Mouse (Mus musculus): ENCODE measurements around the gene Cdca7l. TPM values are rescaled to one million over a fixed set of nuclear protein-coding genes. Genes with fewer than 3 reads are reported as not detected.

The Cdca7l gene
- polyA plus RNA-seq, 1 experiment from 2014 or later = 24.6 TPM

DNA sequence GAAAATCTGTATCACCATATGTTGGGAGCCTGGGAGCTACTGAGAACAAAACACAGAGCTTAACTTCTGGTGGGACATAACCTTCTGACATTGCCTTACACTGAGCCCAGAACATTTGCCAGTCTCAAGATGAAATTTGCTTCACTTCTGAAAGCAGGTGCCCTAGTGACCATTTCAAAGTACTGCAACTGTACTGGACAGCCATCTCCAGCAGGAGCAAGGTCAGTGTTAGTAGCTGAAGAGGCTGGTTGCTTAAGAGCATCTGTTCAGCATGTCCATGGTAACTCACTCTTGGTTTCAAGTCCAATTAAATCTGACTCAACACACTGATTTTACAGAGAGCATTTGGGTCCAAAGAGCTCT, 16.8 kb downstream of the Cdca7l start:
- Histone ChIP-seq H3K9ac (ENCODE audit: low read depth, low read length) (no peak overlapping the region), H3K4me3 (ENCODE audit: low read depth, low read length) (no peak overlapping the region), H3K27me3 (ENCODE audit: control insufficient read depth, insufficient read depth, low read length) (no peaks in the 10 kb centered on the region), H3K27ac (ENCODE audit: low read depth, low read length) (no peak overlapping the region), H3K36me3 (ENCODE audit: control insufficient read depth, insufficient read depth, low read length) (no peaks in the 10 kb centered on the region), H3K4me2 (replicated peaks; ENCODE audit: low read depth, low read length) (no peak overlapping the region), H3K9me3 (ENCODE audit: control insufficient read depth, low read length) (no peaks in the 10 kb centered on the region), H3K4me1 (replicated peaks; ENCODE audit: control insufficient read depth, insufficient read depth, low read length) (no peaks in the 10 kb centered on the region)
- DNase-seq (ENCODE audit: low spot score) (no peak), ATAC-seq (ENCODE audit: low FRiP score) (no peak)

DNA sequence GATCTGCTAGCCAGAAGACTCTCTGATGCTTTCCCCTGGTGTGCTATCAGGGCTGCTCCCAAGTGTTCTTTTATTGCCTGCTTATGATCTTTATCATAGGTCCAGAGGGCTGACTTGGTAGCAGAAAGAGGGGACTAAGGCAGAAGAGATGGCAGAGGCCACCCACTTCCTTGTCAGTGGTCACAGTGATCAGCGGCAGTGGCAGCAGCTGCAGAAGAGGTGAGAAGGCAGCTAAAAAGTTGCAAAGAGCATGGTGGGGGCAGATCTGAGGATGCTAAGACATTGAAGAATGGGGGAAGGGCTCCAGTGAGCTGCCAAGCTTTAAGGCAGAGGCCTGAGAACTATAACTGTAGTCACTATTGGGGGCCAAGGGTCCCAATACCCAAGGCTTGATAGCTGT, 17.3 kb downstream of the Cdca7l start:
- Histone ChIP-seq H3K4me1 (replicated peaks; ENCODE audit: control insufficient read depth, insufficient read depth, low read length) (no peaks in the 10 kb centered on the region), H3K27ac (ENCODE audit: low read depth, low read length) (no peak overlapping the region), H3K4me2 (replicated peaks; ENCODE audit: low read depth, low read length) (no peak overlapping the region), H3K9me3 (ENCODE audit: control insufficient read depth, low read length) (no peaks in the 10 kb centered on the region), H3K9ac (ENCODE audit: low read depth, low read length) (no peak overlapping the region), H3K27me3 (ENCODE audit: control insufficient read depth, insufficient read depth, low read length) (no peaks in the 10 kb centered on the region), H3K36me3 (ENCODE audit: control insufficient read depth, insufficient read depth, low read length) (no peaks in the 10 kb centered on the region), H3K4me3 (ENCODE audit: low read depth, low read length) (no peak overlapping the region)
- ATAC-seq (ENCODE audit: low FRiP score) (no peak), DNase-seq (ENCODE audit: low spot score) (no peak)
- 77% methylated on average over 1 of the region's 1 CpGs for WGBS

DNA sequence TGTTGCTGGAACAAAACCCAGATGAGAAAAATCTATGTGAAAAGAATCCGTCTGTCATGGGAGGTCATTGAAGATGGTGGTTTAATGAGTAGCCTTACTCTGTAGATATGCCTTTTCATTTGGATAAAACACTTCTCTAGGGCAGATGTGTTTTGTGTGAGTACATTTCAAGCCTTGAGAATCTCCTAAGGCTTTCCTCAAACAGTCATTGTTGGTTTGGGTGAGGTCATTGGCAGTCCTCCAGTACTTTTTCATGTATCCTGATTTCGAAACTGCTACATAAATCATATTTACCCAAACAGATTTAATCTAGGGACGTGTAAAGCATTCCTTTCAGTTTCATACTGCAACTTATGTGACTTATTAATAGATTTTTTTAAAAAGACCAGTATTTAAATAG, 24.3 kb downstream of the Cdca7l start:
- H3K9me3 ChIP-seq (ENCODE audit: control insufficient read depth, low read length) = no peaks in the 10 kb centered on the region
- no peaks in the 10 kb centered on the region for H3K36me3 ChIP-seq (ENCODE audit: control insufficient read depth, insufficient read depth, low read length)
- no peak overlapping the region for H3K4me2 ChIP-seq (replicated peaks; ENCODE audit: low read depth, low read length)
- 91% methylated on average over 3 of the region's 3 CpGs for WGBS
- ATAC-seq (ENCODE audit: low FRiP score) (no peak), DNase-seq (ENCODE audit: low spot score) (no peak)
- no peaks in the 10 kb centered on the region for H3K27me3 ChIP-seq (ENCODE audit: control insufficient read depth, insufficient read depth, low read length)
- H3K4me1 ChIP-seq (replicated peaks; ENCODE audit: control insufficient read depth, insufficient read depth, low read length) = no peaks in the 10 kb centered on the region
- no peak overlapping the region for H3K9ac ChIP-seq (ENCODE audit: low read depth, low read length)
- no peak overlapping the region for H3K27ac ChIP-seq (ENCODE audit: low read depth, low read length)
- H3K4me3 ChIP-seq (ENCODE audit: low read depth, low read length) = no peak overlapping the region

DNA sequence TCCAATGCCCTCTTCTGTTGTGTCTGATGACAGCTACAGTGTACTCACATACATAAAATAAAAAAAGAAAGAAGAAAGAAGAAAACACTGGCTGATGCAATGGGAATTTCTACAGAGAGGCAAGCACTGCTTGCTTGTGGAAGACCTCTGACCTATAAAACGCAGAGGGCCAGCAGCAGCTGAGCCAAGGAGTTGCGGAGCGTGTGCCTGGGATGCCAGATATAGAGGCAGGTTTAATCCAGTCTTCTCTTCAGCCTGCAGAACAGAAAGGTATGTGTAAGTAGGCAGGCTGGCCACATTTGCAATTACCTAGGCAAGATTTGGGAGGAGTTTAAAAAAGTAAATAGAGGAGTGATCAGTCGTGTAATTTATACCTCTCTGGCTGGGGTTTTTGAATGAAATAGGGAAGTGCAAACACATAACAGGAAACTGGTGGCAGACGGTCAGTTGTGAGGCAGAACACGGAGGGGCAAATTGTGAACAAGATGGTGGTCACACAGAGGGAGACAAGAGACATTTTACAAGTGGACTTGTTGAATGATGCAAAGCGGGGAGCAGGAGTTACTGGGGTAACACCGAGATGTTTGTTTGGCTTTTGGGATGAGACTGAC, 27.4 kb downstream of the Cdca7l start:
- ATAC-seq (ENCODE audit: low FRiP score) = no peak
- no peak overlapping the region for H3K27ac ChIP-seq (ENCODE audit: low read depth, low read length)
- DNase-seq (ENCODE audit: low spot score) = no peak
- H3K9ac ChIP-seq (ENCODE audit: low read depth, low read length) = no peak overlapping the region
- H3K4me3 ChIP-seq (ENCODE audit: low read depth, low read length) = no peak overlapping the region
- no peaks in the 10 kb centered on the region for H3K27me3 ChIP-seq (ENCODE audit: control insufficient read depth, insufficient read depth, low read length)
- no peaks in the 10 kb centered on the region for H3K36me3 ChIP-seq (ENCODE audit: control insufficient read depth, insufficient read depth, low read length)
- WGBS = 78% methylated on average over 8 of the region's 8 CpGs
- no peaks in the 10 kb centered on the region for H3K4me1 ChIP-seq (replicated peaks; ENCODE audit: control insufficient read depth, insufficient read depth, low read length)
- no peak overlapping the region for H3K4me2 ChIP-seq (replicated peaks; ENCODE audit: low read depth, low read length)
- no peaks in the 10 kb centered on the region for H3K9me3 ChIP-seq (ENCODE audit: control insufficient read depth, low read length)

DNA sequence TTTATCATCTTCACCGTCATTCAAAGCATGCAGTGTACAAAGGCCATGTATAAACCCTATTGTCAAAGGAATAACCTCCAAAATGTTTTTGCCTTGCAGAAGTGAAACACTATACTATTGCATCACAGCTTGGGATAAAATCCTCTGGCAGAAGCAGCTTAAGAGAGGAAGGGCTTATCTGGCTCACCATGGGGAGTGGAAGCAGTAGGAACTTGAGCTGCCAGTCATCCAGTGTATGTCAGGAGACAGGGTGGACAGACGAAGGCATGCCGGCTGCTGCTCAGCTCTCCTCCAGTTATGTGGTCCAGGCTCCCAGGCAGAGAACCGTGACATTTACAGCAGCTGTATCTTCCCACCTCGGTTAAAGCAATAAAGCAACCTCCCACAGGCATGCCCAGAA, 28.1 kb downstream of the Cdca7l start:
- ATAC-seq (ENCODE audit: low FRiP score) = no peak
- no peak overlapping the region for H3K4me2 ChIP-seq (replicated peaks; ENCODE audit: low read depth, low read length)
- H3K36me3 ChIP-seq (ENCODE audit: control insufficient read depth, insufficient read depth, low read length) = no peaks in the 10 kb centered on the region
- H3K4me3 ChIP-seq (ENCODE audit: low read depth, low read length) = no peak overlapping the region
- H3K9me3 ChIP-seq (ENCODE audit: control insufficient read depth, low read length) = no peaks in the 10 kb centered on the region
- H3K9ac ChIP-seq (ENCODE audit: low read depth, low read length) = no peak overlapping the region
- no peak overlapping the region for H3K27ac ChIP-seq (ENCODE audit: low read depth, low read length)
- DNase-seq (ENCODE audit: low spot score) = no peak
- WGBS = 53% methylated on average over 5 of the region's 5 CpGs
- no peaks in the 10 kb centered on the region for H3K27me3 ChIP-seq (ENCODE audit: control insufficient read depth, insufficient read depth, low read length)
- no peaks in the 10 kb centered on the region for H3K4me1 ChIP-seq (replicated peaks; ENCODE audit: control insufficient read depth, insufficient read depth, low read length)

DNA sequence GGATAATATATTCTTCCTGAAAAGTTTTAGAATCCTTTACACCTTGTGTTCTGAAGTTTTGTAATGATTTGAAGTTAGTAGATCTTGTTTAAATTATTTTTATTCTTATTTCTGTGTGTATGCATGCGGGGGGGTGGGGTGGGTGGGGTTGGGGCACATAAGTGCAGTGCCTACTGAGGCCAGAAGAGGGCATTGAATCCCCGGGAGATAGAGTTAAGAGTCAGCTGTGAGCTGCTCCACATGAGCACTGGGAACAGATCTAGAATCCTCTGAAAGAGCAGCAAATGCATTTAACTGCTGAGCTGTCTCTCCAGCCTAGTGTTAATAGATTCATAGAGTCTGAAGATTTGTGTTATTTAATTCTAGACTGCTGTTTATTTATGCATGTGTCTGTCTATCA, 30.6 kb downstream of the Cdca7l start:
- no peak for DNase-seq (ENCODE audit: low spot score)
- H3K4me3 ChIP-seq (ENCODE audit: low read depth, low read length) = no peak overlapping the region
- H3K27ac ChIP-seq (ENCODE audit: low read depth, low read length) = no peak overlapping the region
- no peaks in the 10 kb centered on the region for H3K27me3 ChIP-seq (ENCODE audit: control insufficient read depth, insufficient read depth, low read length)
- WGBS = 84% methylated on average over 2 of the region's 2 CpGs
- H3K9me3 ChIP-seq (ENCODE audit: control insufficient read depth, low read length) = no peaks in the 10 kb centered on the region
- H3K4me1 ChIP-seq (replicated peaks; ENCODE audit: control insufficient read depth, insufficient read depth, low read length) = no peaks in the 10 kb centered on the region
- ATAC-seq (ENCODE audit: low FRiP score) = no peak
- no peak overlapping the region for H3K4me2 ChIP-seq (replicated peaks; ENCODE audit: low read depth, low read length)
- H3K9ac ChIP-seq (ENCODE audit: low read depth, low read length) = no peak overlapping the region
- no peaks in the 10 kb centered on the region for H3K36me3 ChIP-seq (ENCODE audit: control insufficient read depth, insufficient read depth, low read length)

DNA sequence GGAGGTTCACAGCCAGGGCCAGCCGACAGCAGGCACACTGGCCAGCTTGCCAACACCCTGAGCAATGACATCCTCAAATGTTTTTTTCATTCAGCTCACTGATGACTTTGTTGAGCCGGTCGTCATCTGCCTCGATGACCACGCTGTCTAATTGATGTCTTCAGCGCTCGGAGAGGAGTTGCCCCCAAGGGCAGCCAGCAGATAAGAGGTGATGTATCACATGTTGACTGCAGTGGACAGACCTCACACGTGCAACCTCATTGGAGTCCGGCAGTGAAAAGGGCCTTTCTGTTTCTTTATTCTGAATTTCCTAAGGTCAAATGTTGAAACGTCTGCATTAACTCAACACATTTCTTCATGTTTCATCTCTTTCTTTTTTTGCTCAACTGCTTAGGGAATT, 31.3 kb downstream of the Cdca7l start:
- H3K27me3 ChIP-seq (ENCODE audit: control insufficient read depth, insufficient read depth, low read length) = no peaks in the 10 kb centered on the region
- H3K36me3 ChIP-seq (ENCODE audit: control insufficient read depth, insufficient read depth, low read length) = no peaks in the 10 kb centered on the region
- no peak overlapping the region for H3K27ac ChIP-seq (ENCODE audit: low read depth, low read length)
- no peaks in the 10 kb centered on the region for H3K9me3 ChIP-seq (ENCODE audit: control insufficient read depth, low read length)
- WGBS = 38% methylated on average over 10 of the region's 10 CpGs
- DNase-seq (ENCODE audit: low spot score) (no peak), ATAC-seq (ENCODE audit: low FRiP score) (no peak)
- H3K9ac ChIP-seq (ENCODE audit: low read depth, low read length) = no peak overlapping the region
- H3K4me3 ChIP-seq (ENCODE audit: low read depth, low read length) = no peak overlapping the region
- no peak overlapping the region for H3K4me2 ChIP-seq (replicated peaks; ENCODE audit: low read depth, low read length)
- H3K4me1 ChIP-seq (replicated peaks; ENCODE audit: control insufficient read depth, insufficient read depth, low read length) = no peaks in the 10 kb centered on the region

DNA sequence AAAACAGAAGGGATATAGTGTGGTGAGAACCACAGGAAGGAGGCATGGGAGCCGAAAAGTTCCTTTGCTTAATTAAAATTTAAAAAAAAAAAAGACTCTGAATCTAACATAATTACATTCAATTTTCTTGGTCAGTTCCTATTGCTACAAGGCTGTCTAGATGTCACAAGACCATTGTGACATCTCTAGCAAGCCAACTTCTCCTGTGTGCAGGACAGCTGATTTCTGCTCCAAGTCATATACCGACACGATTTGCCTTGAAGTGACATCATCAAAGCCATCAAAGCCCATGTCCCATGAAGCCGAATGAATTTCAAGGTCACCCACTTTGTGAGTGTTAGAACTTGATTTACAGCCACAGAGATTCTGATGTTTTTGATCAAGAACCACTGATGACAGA, 33.3 kb downstream of the Cdca7l start:
- Histone ChIP-seq H3K27ac (ENCODE audit: low read depth, low read length) (no peak overlapping the region), H3K9ac (ENCODE audit: low read depth, low read length) (no peak overlapping the region), H3K36me3 (ENCODE audit: control insufficient read depth, insufficient read depth, low read length) (no peaks in the 10 kb centered on the region), H3K9me3 (ENCODE audit: control insufficient read depth, low read length) (no peaks in the 10 kb centered on the region), H3K4me1 (replicated peaks; ENCODE audit: control insufficient read depth, insufficient read depth, low read length) (no peaks in the 10 kb centered on the region), H3K27me3 (ENCODE audit: control insufficient read depth, insufficient read depth, low read length) (no peaks in the 10 kb centered on the region), H3K4me2 (replicated peaks; ENCODE audit: low read depth, low read length) (no peak overlapping the region), H3K4me3 (ENCODE audit: low read depth, low read length) (no peak overlapping the region)
- DNase-seq (ENCODE audit: low spot score) = no peak
- no peak for ATAC-seq (ENCODE audit: low FRiP score)
- WGBS = 92% methylated on average over 4 of the region's 4 CpGs

DNA sequence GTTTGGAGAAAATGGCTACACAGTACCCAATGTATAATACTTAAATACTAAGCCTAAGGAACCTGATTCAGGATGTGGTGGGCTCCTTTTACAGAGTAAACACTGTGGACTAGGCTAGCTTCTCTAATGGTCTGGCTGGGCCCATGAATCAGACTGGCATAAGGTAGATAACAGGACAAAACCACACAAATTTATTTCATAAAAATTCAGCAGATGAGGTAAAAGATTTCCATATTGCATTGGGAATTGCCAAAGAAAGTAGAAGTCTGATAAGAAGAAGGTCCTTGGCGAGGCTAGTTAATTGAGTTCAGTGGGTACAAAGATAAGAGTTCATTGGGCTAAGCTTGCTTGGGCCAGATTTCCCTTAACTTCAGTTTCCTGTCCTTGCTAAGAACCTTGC, 36.6 kb downstream of the Cdca7l start:
- H3K9ac ChIP-seq (ENCODE audit: low read depth, low read length) = no peak overlapping the region
- H3K4me2 ChIP-seq (replicated peaks; ENCODE audit: low read depth, low read length) = no peak overlapping the region
- H3K4me1 ChIP-seq (replicated peaks; ENCODE audit: control insufficient read depth, insufficient read depth, low read length) = no peaks in the 10 kb centered on the region
- H3K9me3 ChIP-seq (ENCODE audit: control insufficient read depth, low read length) = no peaks in the 10 kb centered on the region
- no peak overlapping the region for H3K4me3 ChIP-seq (ENCODE audit: low read depth, low read length)
- no peak for ATAC-seq (ENCODE audit: low FRiP score)
- no peaks in the 10 kb centered on the region for H3K27me3 ChIP-seq (ENCODE audit: control insufficient read depth, insufficient read depth, low read length)
- no peak for DNase-seq (ENCODE audit: low spot score)
- no peak overlapping the region for H3K27ac ChIP-seq (ENCODE audit: low read depth, low read length)
- no peaks in the 10 kb centered on the region for H3K36me3 ChIP-seq (ENCODE audit: control insufficient read depth, insufficient read depth, low read length)
- WGBS = 87% methylated on average over 1 of the region's 1 CpGs
